In the genomic region with DNA sequence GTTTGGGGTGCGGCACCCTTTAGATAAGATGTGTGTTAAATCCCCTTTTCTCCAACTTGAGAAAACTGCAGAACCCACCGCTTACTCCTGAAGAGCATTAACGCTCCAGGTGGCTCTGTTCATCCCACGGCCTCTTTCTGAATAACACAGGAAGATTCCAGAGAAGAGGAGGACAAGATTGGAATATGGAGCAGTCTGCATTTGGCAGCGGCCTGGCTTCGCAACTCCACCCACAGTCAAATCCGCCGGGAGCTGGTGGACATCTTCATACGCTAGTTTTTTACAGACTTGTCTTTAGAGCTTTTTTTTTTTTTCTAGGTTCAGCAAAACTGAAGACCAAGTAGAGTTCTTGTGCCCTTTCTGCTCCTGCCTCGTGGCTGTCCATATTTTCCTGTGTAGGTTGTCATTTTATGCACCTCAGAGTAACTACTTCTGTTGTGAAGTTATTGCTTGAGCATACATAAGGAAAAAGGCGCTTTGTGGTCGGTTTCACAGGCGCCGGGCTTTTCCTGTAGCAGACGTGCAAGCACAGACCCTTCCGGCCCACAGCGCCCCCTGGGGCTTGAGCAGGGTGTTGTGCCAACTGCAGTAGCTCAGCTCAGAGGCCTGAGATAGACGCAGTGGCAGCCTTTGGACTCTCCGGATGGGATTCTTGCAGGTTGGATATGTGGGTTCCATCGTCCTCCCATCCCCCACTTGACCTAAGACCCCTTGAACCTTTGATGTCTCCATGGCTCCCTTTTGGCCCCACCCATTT, we compare ENCODE assay signal across 10 mouse cellular contexts. TPM values are rescaled to one million over a fixed set of nuclear protein-coding genes. Genes with fewer than 3 reads are reported as not detected.
DNase-seq lines count a peak whose midpoint lies in the region; ATAC-seq lines count a peak whose summit lies in the region.
"Had no signal": no experiment of that assay in that cellular context is flagged by ENCODE, and none has a peak within 500 bp of the region (broad histone marks: within the 10 kb centered on the region; RNA-seq: fewer than 3 reads in every experiment).

No protein-coding gene starts in this region.

- 60% methylated on average over 20 of the region's 20 CpGs for WGBS in neural tube, embryonic 11.5 days
- WGBS in embryonic facial prominence, embryonic 11.5 days = 57% methylated on average over 20 of the region's 20 CpGs
- 68% methylated on average over 20 of the region's 20 CpGs for WGBS in limb, embryonic 11.5 days

- H3K9ac ChIP-seq in neural tube, embryonic 11.5 days (ENCODE audit: low read length) = no peak overlapping the region
- H3K9ac ChIP-seq in embryonic facial prominence, embryonic 11.5 days (replicated peaks; ENCODE audit: low read length) = no peak overlapping the region
- no peak overlapping the region for H3K9ac ChIP-seq in limb, embryonic 11.5 days (ENCODE audit: low read length)
- H3K9ac ChIP-seq: heart, embryonic 15.5 days; neural tube, embryonic 13.5 days had no signal

- H3K27ac ChIP-seq in neural tube, embryonic 11.5 days (ENCODE audit: low read depth, low read length) = no peak overlapping the region
- H3K27ac ChIP-seq in embryonic facial prominence, embryonic 11.5 days (replicated peaks; ENCODE audit: low read depth, low read length) = no peak overlapping the region
- H3K27ac ChIP-seq in limb, embryonic 11.5 days (replicated peaks; ENCODE audit: low read depth, low read length) = no peak overlapping the region
- H3K27ac ChIP-seq: heart, embryonic 15.5 days; neural tube, embryonic 13.5 days had no signal

- no peaks in the 10 kb centered on the region for H3K27me3 ChIP-seq in neural tube, embryonic 11.5 days (ENCODE audit: control insufficient read depth, insufficient read depth, low read length)
- no peaks in the 10 kb centered on the region for H3K27me3 ChIP-seq in embryonic facial prominence, embryonic 11.5 days (ENCODE audit: control insufficient read depth, insufficient read depth, low read length)
- H3K27me3 ChIP-seq in limb, embryonic 11.5 days (ENCODE audit: control insufficient read depth, insufficient read depth, low read length) = no peaks in the 10 kb centered on the region
- H3K27me3 ChIP-seq: heart, embryonic 15.5 days; neural tube, embryonic 13.5 days had no signal

- no peak for ATAC-seq in neural tube, embryonic 11.5 days (ENCODE audit: insufficient read depth, low FRiP score, low TSS enrichment)
- ATAC-seq in embryonic facial prominence, embryonic 11.5 days (replicated peaks; ENCODE audit: insufficient number of reproducible peaks, low FRiP score, low TSS enrichment, low read depth) = no peak
- ATAC-seq in limb, embryonic 11.5 days (ENCODE audit: insufficient number of reproducible peaks, low FRiP score, low TSS enrichment, low read depth) = no peak

- no peaks in the 10 kb centered on the region for H3K36me3 ChIP-seq in neural tube, embryonic 11.5 days (ENCODE audit: control insufficient read depth, insufficient read depth, low read length)
- H3K36me3 ChIP-seq in embryonic facial prominence, embryonic 11.5 days (replicated peaks; ENCODE audit: control insufficient read depth, insufficient read depth, low read depth, low read length) = no peaks in the 10 kb centered on the region; the same call in 1 of the 2 replicates
- H3K36me3 ChIP-seq in limb, embryonic 11.5 days (ENCODE audit: control insufficient read depth, insufficient read depth, low read length) = no peaks in the 10 kb centered on the region
- H3K36me3 ChIP-seq: heart, embryonic 15.5 days; neural tube, embryonic 13.5 days had no signal

- H3K9me3 ChIP-seq in neural tube, embryonic 11.5 days (ENCODE audit: control insufficient read depth, low read length) = no peaks in the 10 kb centered on the region
- H3K9me3 ChIP-seq in embryonic facial prominence, embryonic 11.5 days (replicated peaks; ENCODE audit: control insufficient read depth, low read length) = no peaks in the 10 kb centered on the region
- no peaks in the 10 kb centered on the region for H3K9me3 ChIP-seq in limb, embryonic 11.5 days (ENCODE audit: control insufficient read depth, low read length)
- H3K9me3 ChIP-seq: heart, embryonic 15.5 days; neural tube, embryonic 13.5 days had no signal

- peak; percentile 45 to 74 for DNase-seq in cerebellum, postnatal 14 days
- DNase-seq in cerebellum, adult 9-11 months = no peak
- DNase-seq in neural tube, embryonic 11.5 days (ENCODE audit: low spot score) = peak; percentile 46
- DNase-seq in neural tube, embryonic 10.5 days (ENCODE audit: extremely low spot score, low spot score) = no peak
- peak; percentile 45 for DNase-seq in embryonic facial prominence, embryonic 11.5 days (ENCODE audit: low spot score)
- DNase-seq in limb, embryonic 11.5 days (ENCODE audit: low spot score) = peak; percentile 65
- peak; percentile 58 to 70 for DNase-seq in right cerebral cortex, postnatal 10 days (ENCODE audit: low spot score in 2 of 2)
- DNase-seq in yolk sac, embryonic 10.5 days (ENCODE audit: low spot score) = no peak

- H3K4me3 ChIP-seq in neural tube, embryonic 11.5 days (ENCODE audit: low read depth, low read length) = no peak overlapping the region
- no peak overlapping the region for H3K4me3 ChIP-seq in embryonic facial prominence, embryonic 11.5 days (ENCODE audit: low read depth, low read length)
- no peak overlapping the region for H3K4me3 ChIP-seq in limb, embryonic 11.5 days (ENCODE audit: low read depth, low read length)
- H3K4me3 ChIP-seq: heart, embryonic 15.5 days; neural tube, embryonic 13.5 days had no signal

- no peak overlapping the region for H3K4me2 ChIP-seq in neural tube, embryonic 11.5 days (ENCODE audit: low read depth)
- no peak overlapping the region for H3K4me2 ChIP-seq in embryonic facial prominence, embryonic 11.5 days (ENCODE audit: low read depth, low read length)
- H3K4me2 ChIP-seq in limb, embryonic 11.5 days (ENCODE audit: low read depth, severe bottlenecking) = no peak overlapping the region
- H3K4me2 ChIP-seq: heart, embryonic 15.5 days; neural tube, embryonic 13.5 days had no signal

- H3K4me1 ChIP-seq in neural tube, embryonic 11.5 days (ENCODE audit: control insufficient read depth, insufficient read depth, low read length) = no peaks in the 10 kb centered on the region
- no peaks in the 10 kb centered on the region; the same call in 1 of the 2 replicates for H3K4me1 ChIP-seq in embryonic facial prominence, embryonic 11.5 days (ENCODE audit: control insufficient read depth, insufficient read depth, low read length)
- no peaks in the 10 kb centered on the region for H3K4me1 ChIP-seq in limb, embryonic 11.5 days (ENCODE audit: control insufficient read depth, insufficient read depth, low read length)

RNA-seq across cellular contexts. Expression of a gene that starts 1.7 kb away (rescaled TPM):
- polyA plus RNA-seq in neural tube, embryonic 11.5 days (2014; fragmentation: Nextera tagmentation; extraction: Ambion mirVana) = not detected in 2 replicates
- polyA plus RNA-seq in embryonic facial prominence, embryonic 11.5 days (2014; fragmentation: Nextera tagmentation; extraction: Ambion mirVana) = 0.07 TPM in 1 of 2 replicates, not detected in the other
- not detected in 2 replicates for polyA plus RNA-seq in limb, embryonic 11.5 days (2014; fragmentation: Nextera tagmentation; extraction: Ambion mirVana)
- polyA plus RNA-seq: heart, embryonic 15.5 days; neural tube, embryonic 13.5 days had no signal

RNA-seq across cellular contexts. Expression of a gene that starts 18.4 kb away (rescaled TPM):
- polyA plus RNA-seq in neural tube, embryonic 11.5 days (2014; fragmentation: Nextera tagmentation; extraction: Ambion mirVana) = 107 and 110 TPM in 2 replicates
- polyA plus RNA-seq in embryonic facial prominence, embryonic 11.5 days (2014; fragmentation: Nextera tagmentation; extraction: Ambion mirVana) = 117 and 134 TPM in 2 replicates
- polyA plus RNA-seq in limb, embryonic 11.5 days (2014; fragmentation: Nextera tagmentation; extraction: Ambion mirVana) = 124 and 127 TPM in 2 replicates

RNA-seq across cellular contexts. Expression of a gene that starts 27.3 kb away (rescaled TPM):
- 0.13 and 0.24 TPM in 2 replicates for polyA plus RNA-seq in neural tube, embryonic 11.5 days (2014; fragmentation: Nextera tagmentation; extraction: Ambion mirVana)
- 1.7 TPM in 1 of 2 replicates, not detected in the other for polyA plus RNA-seq in embryonic facial prominence, embryonic 11.5 days (2014; fragmentation: Nextera tagmentation; extraction: Ambion mirVana)
- 0.27 TPM in 1 of 2 replicates, not detected in the other for polyA plus RNA-seq in limb, embryonic 11.5 days (2014; fragmentation: Nextera tagmentation; extraction: Ambion mirVana)

RNA-seq across cellular contexts. Expression of a gene that starts 39.7 kb away (rescaled TPM):
- polyA plus RNA-seq in neural tube, embryonic 11.5 days (2014; fragmentation: Nextera tagmentation; extraction: Ambion mirVana) = 0.15 and 0.54 TPM in 2 replicates
- polyA plus RNA-seq in embryonic facial prominence, embryonic 11.5 days (2014; fragmentation: Nextera tagmentation; extraction: Ambion mirVana) = 0.34 and 0.35 TPM in 2 replicates
- polyA plus RNA-seq in limb, embryonic 11.5 days (2014; fragmentation: Nextera tagmentation; extraction: Ambion mirVana) = 0.09 and 0.11 TPM in 2 replicates
- polyA plus RNA-seq: neural tube, embryonic 13.5 days had no signal

Comparison
In these comparisons a context has a peak if more than half of its experiments do, and no peak if none do; other contexts are left out.
1. DNase-seq: peak in cerebellum, postnatal 14 days (2 of 2), neural tube, embryonic 11.5 days (single experiment), embryonic facial prominence, embryonic 11.5 days (single experiment), limb, embryonic 11.5 days (single experiment) and right cerebral cortex, postnatal 10 days (2 of 2); none in cerebellum, adult 9-11 months (single experiment), neural tube, embryonic 10.5 days (single experiment) and yolk sac, embryonic 10.5 days (single experiment).